Mouse (Mus musculus): ENCODE results near the gene Arpin.

Gene Arpin

GRCm38 (mm10) chr7:79892576-79893428, 42.4 kb downstream of the Arpin start:
- no peak for DNase-seq (ENCODE audit: low spot score)

- DNase-seq (ENCODE audit: low spot score): no peak
These were observed 44.5 kb downstream of the Arpin start for GRCm38 (mm10) chr7:79890436-79891221.

- DNase-seq (ENCODE audit: low spot score): no peak
These were observed 46.6 kb downstream of the Arpin start for GRCm38 (mm10) chr7:79888603-79889002.

- no peak for DNase-seq (ENCODE audit: low spot score)
These were observed 51.4 kb downstream of the Arpin start for GRCm38 (mm10) chr7:79883613-79884334.

- no peak for DNase-seq (ENCODE audit: low spot score)
These were observed 53.3 kb downstream of the Arpin start for GRCm38 (mm10) chr7:79881901-79882300.

DNA sequence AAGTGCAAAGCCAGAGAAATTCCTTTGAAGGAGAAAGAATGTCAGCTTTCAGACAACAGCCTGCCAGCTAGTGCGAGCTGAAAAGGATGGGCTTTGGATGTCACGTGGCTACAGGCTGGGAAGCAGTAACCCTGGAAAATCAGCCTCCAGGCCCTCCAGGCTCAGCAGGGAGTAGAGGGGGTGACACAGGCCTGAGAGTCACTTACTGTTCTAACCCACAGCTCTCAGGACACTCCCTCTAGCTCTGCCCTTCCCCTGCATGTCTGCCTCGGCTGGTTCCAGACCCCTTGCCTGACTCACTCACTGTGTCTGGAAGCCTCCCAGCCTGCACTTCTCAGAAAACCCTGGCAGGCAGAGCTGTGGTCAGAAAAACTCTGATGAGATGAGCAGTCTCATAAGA, 54.2 kb downstream of the Arpin start:
- no peak for DNase-seq (ENCODE audit: low spot score)

DNA sequence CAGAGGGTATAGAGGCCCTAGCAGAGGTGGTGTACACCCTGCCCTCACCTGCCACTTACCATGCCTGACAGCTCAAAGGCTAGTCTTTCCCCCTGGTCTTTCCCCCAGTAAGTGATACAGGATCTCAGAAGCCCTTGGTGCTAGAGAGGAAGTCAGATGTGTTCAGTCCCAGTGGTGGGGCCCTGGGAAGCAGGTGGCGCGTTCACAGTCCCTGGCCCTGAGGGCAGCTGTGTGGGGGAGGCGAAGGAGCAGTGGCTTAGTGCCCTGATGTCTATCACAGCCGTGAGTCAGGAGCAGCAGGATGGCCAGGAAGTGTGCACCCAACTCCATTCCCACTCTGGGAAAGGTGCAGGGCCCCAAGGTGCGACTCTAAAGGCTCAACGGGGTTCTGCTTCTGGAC, 55.1 kb downstream of the Arpin start:
- DNase-seq (ENCODE audit: low spot score): no peak

DNA sequence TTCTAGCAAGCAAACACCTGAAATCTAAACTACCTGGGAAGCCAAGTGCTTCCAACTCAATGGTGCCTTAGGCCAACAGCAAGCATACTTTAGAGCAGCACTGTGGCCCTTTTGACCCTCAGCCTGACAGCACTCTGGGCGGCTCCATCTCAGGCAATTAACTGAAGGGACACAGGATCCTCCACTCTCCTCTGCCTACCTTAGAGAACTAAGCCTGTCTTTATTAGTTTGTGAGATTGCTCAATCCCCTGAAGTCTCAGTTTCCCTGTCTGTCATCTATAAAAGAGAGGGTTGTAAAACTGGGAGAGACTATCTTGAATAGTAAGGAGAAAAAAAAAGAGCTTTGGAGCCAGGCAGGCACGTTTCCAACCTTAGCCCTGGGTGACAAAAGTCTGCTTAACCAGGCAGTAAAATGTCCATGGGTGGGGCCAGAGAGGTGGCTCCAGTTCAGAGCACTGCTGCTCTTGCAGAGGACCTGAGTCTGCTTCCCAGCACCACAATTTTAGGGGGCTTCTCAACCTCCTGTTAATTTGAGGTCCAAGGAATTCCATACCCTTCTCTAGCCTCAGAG, 56.6 kb downstream of the Arpin start:
- no peak for DNase-seq (ENCODE audit: low spot score)
